Mouse (Mus musculus): ENCODE measurements around the gene Gsta4. TPM values are rescaled to one million over a fixed set of nuclear protein-coding genes. Genes with fewer than 3 reads are reported as not detected.

Gene Gsta4
- polyA plus RNA-seq, 1 experiment: 102 TPM

GRCm38 (mm10) chr9:78212341-78213049 lies 29.9 kb downstream of the Gsta4 start:
- Histone ChIP-seq H3K79me2 (ENCODE audit: control insufficient read depth, insufficient read depth) (no peaks in the 10 kb centered on the region), H3K79me3 (ENCODE audit: low read depth) (no peaks in the 10 kb centered on the region), H3K27me3 (ENCODE audit: control insufficient read depth, insufficient read depth, insufficient read length) (no peaks in the 10 kb centered on the region), H3K4me3 (ENCODE audit: insufficient read depth, poor library complexity, severe bottlenecking) (no peak overlapping the region), H3ac (ENCODE audit: control insufficient read depth, insufficient read length, low read depth) (no peak overlapping the region), H3K36me3 (ENCODE audit: control insufficient read depth, insufficient read depth) (peaks cover 17% of the 10 kb centered on the region)
- TF ChIP-seq MYOG (IDR thresholded peaks at IDR 0.05; ENCODE audit: control insufficient read depth, extremely low read depth, insufficient read length) (no peak), FOSL1 (IDR thresholded peaks at IDR 0.05; ENCODE audit: insufficient read depth, low read length, poor library complexity, severe bottlenecking) (no peak), CTCF (IDR thresholded peaks at IDR 0.05; ENCODE audit: control insufficient read depth, insufficient read depth, insufficient read length) (no peak), USF1 (IDR thresholded peaks at IDR 0.05; ENCODE audit: low read depth) (no peak), MAX (IDR thresholded peaks at IDR 0.05) (no peak), MYOD1 (IDR thresholded peaks at IDR 0.05; ENCODE audit: control insufficient read depth, insufficient read length, low read depth) (no peak), CEBPB (IDR thresholded peaks at IDR 0.05; ENCODE audit: low read depth) (no peak)

GRCm38 (mm10) chr9:78217074-78217473 lies 34.5 kb downstream of the Gsta4 start:
- H3ac ChIP-seq (ENCODE audit: control insufficient read depth, insufficient read length, low read depth): no peak overlapping the region
- TF ChIP-seq CEBPB (IDR thresholded peaks at IDR 0.05; ENCODE audit: low read depth) (no peak), MYOG (IDR thresholded peaks at IDR 0.05; ENCODE audit: control insufficient read depth, extremely low read depth, insufficient read length) (no peak), MYOD1 (IDR thresholded peaks at IDR 0.05; ENCODE audit: control insufficient read depth, insufficient read length, low read depth) (no peak), USF1 (IDR thresholded peaks at IDR 0.05; ENCODE audit: low read depth) (no peak), CTCF (IDR thresholded peaks at IDR 0.05; ENCODE audit: control insufficient read depth, insufficient read depth, insufficient read length) (no peak), MAX (IDR thresholded peaks at IDR 0.05) (no peak), FOSL1 (IDR thresholded peaks at IDR 0.05; ENCODE audit: insufficient read depth, low read length, poor library complexity, severe bottlenecking) (no peak)
- no peaks in the 10 kb centered on the region for H3K79me3 ChIP-seq (ENCODE audit: low read depth)
- H3K36me3 ChIP-seq (ENCODE audit: control insufficient read depth, insufficient read depth): no peaks in the 10 kb centered on the region
- H3K27me3 ChIP-seq (ENCODE audit: control insufficient read depth, insufficient read depth, insufficient read length): no peaks in the 10 kb centered on the region
- H3K79me2 ChIP-seq (ENCODE audit: control insufficient read depth, insufficient read depth): no peaks in the 10 kb centered on the region
- H3K4me3 ChIP-seq (ENCODE audit: insufficient read depth, poor library complexity, severe bottlenecking): no peak overlapping the region

- Histone ChIP-seq H3K27me3 (ENCODE audit: control insufficient read depth, insufficient read depth, insufficient read length) (no peaks in the 10 kb centered on the region), H3K4me3 (ENCODE audit: insufficient read depth, poor library complexity, severe bottlenecking) (no peak overlapping the region), H3K79me3 (ENCODE audit: low read depth) (no peaks in the 10 kb centered on the region), H3ac (ENCODE audit: control insufficient read depth, insufficient read length, low read depth) (no peak overlapping the region), H3K79me2 (ENCODE audit: control insufficient read depth, insufficient read depth) (no peaks in the 10 kb centered on the region), H3K36me3 (ENCODE audit: control insufficient read depth, insufficient read depth) (no peaks in the 10 kb centered on the region)
- TF ChIP-seq MYOG (IDR thresholded peaks at IDR 0.05; ENCODE audit: control insufficient read depth, extremely low read depth, insufficient read length) (no peak), FOSL1 (IDR thresholded peaks at IDR 0.05; ENCODE audit: insufficient read depth, low read length, poor library complexity, severe bottlenecking) (no peak), CEBPB (IDR thresholded peaks at IDR 0.05; ENCODE audit: low read depth) (no peak), USF1 (IDR thresholded peaks at IDR 0.05; ENCODE audit: low read depth) (no peak), CTCF (IDR thresholded peaks at IDR 0.05; ENCODE audit: control insufficient read depth, insufficient read depth, insufficient read length) (no peak)
These were observed 40.0 kb downstream of the Gsta4 start for GRCm38 (mm10) chr9:78222616-78223015.

- Histone ChIP-seq H3K36me3 (ENCODE audit: control insufficient read depth, insufficient read depth) (no peaks in the 10 kb centered on the region), H3K27me3 (ENCODE audit: control insufficient read depth, insufficient read depth, insufficient read length) (no peaks in the 10 kb centered on the region), H3K79me3 (ENCODE audit: low read depth) (no peaks in the 10 kb centered on the region), H3K79me2 (ENCODE audit: control insufficient read depth, insufficient read depth) (no peaks in the 10 kb centered on the region), H3K4me3 (ENCODE audit: insufficient read depth, poor library complexity, severe bottlenecking) (no peak overlapping the region), H3ac (ENCODE audit: control insufficient read depth, insufficient read length, low read depth) (no peak overlapping the region)
- TF ChIP-seq MYOG (IDR thresholded peaks at IDR 0.05; ENCODE audit: control insufficient read depth, extremely low read depth, insufficient read length) (no peak), CTCF (IDR thresholded peaks at IDR 0.05; ENCODE audit: control insufficient read depth, insufficient read depth, insufficient read length) (no peak), MYOD1 (IDR thresholded peaks at IDR 0.05; ENCODE audit: control insufficient read depth, insufficient read length, low read depth) (no peak), FOSL1 (IDR thresholded peaks at IDR 0.05; ENCODE audit: insufficient read depth, low read length, poor library complexity, severe bottlenecking) (no peak), CEBPB (IDR thresholded peaks at IDR 0.05; ENCODE audit: low read depth) (no peak), MAX (IDR thresholded peaks at IDR 0.05) (no peak), USF1 (IDR thresholded peaks at IDR 0.05; ENCODE audit: low read depth) (no peak)
These were observed 40.8 kb downstream of the Gsta4 start for GRCm38 (mm10) chr9:78223221-78223902.

GRCm38 (mm10) chr9:78224418-78224817 lies 41.8 kb downstream of the Gsta4 start:
- TF ChIP-seq MYOD1 (IDR thresholded peaks at IDR 0.05; ENCODE audit: control insufficient read depth, insufficient read length, low read depth) (no peak), FOSL1 (IDR thresholded peaks at IDR 0.05; ENCODE audit: insufficient read depth, low read length, poor library complexity, severe bottlenecking) (no peak), MYOG (IDR thresholded peaks at IDR 0.05; ENCODE audit: control insufficient read depth, extremely low read depth, insufficient read length) (no peak), USF1 (IDR thresholded peaks at IDR 0.05; ENCODE audit: low read depth) (no peak), CTCF (IDR thresholded peaks at IDR 0.05; ENCODE audit: control insufficient read depth, insufficient read depth, insufficient read length) (no peak), CEBPB (IDR thresholded peaks at IDR 0.05; ENCODE audit: low read depth) (no peak), MAX (IDR thresholded peaks at IDR 0.05) (no peak)
- Histone ChIP-seq H3K27me3 (ENCODE audit: control insufficient read depth, insufficient read depth, insufficient read length) (no peaks in the 10 kb centered on the region), H3K79me3 (ENCODE audit: low read depth) (no peaks in the 10 kb centered on the region), H3K79me2 (ENCODE audit: control insufficient read depth, insufficient read depth) (no peaks in the 10 kb centered on the region), H3K36me3 (ENCODE audit: control insufficient read depth, insufficient read depth) (no peaks in the 10 kb centered on the region), H3K4me3 (ENCODE audit: insufficient read depth, poor library complexity, severe bottlenecking) (no peak overlapping the region), H3ac (ENCODE audit: control insufficient read depth, insufficient read length, low read depth) (no peak overlapping the region)
